Mouse (Mus musculus): ENCODE data around the gene Adgrb3. TPM values are rescaled to one million over a fixed set of nuclear protein-coding genes. Genes with fewer than 3 reads are reported as not detected.
A peak's percentile ranks its signal among the peaks of the same experiment; 100 is the strongest.

Gene Adgrb3
- total RNA-seq, 2 experiments from 2014 or later: 105 to 110 TPM

DNA sequence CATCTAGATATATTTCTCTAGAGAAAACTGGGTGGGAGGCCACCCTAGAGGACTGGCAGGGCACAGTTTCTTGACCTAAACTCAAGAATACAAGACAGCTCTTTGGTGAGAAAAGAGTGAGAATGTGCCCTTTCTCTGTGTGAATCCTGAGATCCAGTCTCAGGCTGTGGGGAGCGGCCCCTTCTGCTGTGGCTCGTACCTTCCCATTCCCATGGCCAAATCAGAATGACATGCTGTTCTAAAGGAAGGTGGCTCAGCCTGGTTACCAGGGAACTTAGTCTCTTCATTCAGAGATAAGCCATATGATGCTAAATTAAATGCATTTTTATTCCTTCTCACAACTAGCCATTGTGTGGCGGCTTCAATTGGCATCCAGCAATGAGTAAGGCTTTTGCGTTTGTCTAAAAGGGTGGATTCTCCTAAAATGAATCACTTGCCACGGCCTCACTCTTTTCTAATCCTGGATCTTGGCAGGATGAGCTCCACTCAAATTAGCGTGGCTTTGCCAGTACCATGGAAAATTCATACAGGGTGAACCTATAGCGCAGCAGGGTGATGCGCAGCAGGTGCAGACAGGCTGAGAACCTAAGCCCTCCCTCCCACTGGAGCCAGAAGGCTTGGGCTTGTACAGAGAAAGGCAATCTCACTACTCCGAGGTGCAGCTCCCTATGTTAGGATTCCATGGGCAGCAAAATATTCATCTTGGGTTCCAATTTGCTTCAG, 649.5 kb downstream of the Adgrb3 start:
- peak; percentile 48 to 83 for DNase-seq (ENCODE audit: low spot score in 2 of 2)
- intact Hi-C loops (cut with DNase I): loop anchor here (1.0 kb wide), 1 partner anchor 14 kb away; no protein-coding TSS in a partner anchor

- no peak for DNase-seq (ENCODE audit: low spot score in 2 of 2)
- intact Hi-C loops (cut with DNase I): no loop called here
These were observed 651.0 kb downstream of the Adgrb3 start for GRCm38 (mm10) chr1:25178347-25179130.

- intact Hi-C loops (cut with DNase I): loop anchor here (2.0 to 5.0 kb wide), 3 partner anchors 62 to 80 kb away; no protein-coding TSS in a partner anchor
- DNase-seq (ENCODE audit: low spot score in 2 of 2): peak in 1 of 2 experiments; percentile 50
These were observed 662.4 kb downstream of the Adgrb3 start for GRCm38 (mm10) chr1:25167120-25167519.

- DNase-seq (ENCODE audit: low spot score in 2 of 2): peak; percentile 69 to 93
- intact Hi-C loops (cut with DNase I): loop anchor here (1.0 to 5.0 kb wide), 4 partner anchors 14 to 79 kb away; no protein-coding TSS in a partner anchor
These were observed 663.3 kb downstream of the Adgrb3 start for GRCm38 (mm10) chr1:25166036-25166796.

DNA sequence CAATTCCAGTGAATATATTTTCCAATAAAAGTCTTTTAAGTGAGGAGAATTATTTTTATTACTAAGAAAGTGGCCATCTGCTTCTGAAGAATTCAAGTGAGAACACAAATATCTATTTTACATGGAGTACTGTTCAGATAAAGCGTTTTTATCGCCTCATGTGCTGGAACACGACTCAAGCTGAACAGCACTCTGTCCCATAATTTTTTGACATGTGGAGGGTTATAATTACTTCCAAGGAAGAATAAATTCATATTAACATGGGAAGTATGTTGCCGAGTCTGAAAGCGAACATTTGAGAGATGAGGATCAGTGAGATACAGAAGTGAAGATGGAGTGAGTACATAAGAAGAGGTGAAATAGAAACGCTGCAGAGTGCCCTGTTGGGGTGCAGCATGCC, 665.9 kb downstream of the Adgrb3 start:
- intact Hi-C loops (cut with DNase I): no loop called here
- DNase-seq (ENCODE audit: low spot score in 2 of 2): peak in 1 of 2 experiments; percentile 54

DNA sequence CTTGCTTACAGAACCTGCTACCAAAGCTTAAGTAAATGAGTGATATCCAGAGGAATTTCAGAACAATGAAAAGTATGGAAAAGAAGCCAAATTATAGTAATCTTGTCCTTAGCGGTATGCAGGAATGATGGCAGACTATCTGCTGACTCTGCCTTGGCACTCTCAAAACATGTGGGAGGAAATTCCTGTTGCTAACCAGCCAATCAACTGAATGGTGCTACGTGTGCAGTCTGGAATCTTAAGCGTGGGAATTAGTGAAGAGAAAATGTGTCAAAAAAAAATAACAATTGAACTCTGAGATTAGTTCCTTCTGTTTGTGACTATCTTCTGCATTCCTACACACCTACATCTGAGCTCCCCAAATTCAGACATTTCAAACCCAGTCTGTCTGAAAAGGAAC, 683.3 kb downstream of the Adgrb3 start:
- intact Hi-C loops (cut with DNase I): no loop called here
- DNase-seq (ENCODE audit: low spot score in 2 of 2): peak; percentile 26 to 86

DNA sequence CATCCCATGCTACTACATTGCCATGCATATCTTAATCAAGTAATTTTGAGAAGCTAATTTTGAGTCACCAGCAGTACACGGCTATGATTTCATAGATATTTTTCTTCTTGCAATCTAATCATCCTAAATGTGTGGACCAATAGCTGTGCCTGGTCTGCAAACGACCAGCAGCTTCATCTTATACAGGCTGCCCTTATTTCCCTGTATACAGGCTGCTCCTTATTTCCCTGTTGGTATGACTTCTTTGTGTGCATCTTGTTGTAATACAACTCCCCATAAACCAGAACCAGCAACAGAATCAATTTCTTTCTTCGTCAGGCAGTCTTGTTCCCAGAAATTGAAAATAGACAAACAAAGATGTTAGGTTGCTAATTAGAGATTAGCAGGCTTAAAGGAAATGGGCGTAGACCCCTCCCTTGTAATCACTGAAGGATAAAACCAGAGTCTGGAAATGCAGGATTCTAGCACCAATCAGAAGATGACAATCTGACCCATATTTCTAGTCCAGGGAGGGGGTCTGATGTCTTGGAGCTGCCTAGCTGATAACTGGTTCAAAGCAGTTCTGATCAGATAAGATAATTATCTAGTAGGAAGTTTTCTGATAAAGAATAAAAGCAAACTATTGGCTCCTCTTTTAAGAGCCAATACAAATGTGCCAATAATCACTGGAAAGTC, 697.2 kb downstream of the Adgrb3 start:
- intact Hi-C loops (cut with DNase I): no loop called here
- DNase-seq (ENCODE audit: low spot score in 2 of 2): no peak

- intact Hi-C loops (cut with DNase I): no loop called here
- no peak for DNase-seq (ENCODE audit: low spot score in 2 of 2)
These were observed 714.0 kb downstream of the Adgrb3 start for GRCm38 (mm10) chr1:25115512-25115911.

- peak; percentile 50 to 85 for DNase-seq (ENCODE audit: low spot score in 2 of 2)
- intact Hi-C loops (cut with DNase I): loop anchor here (10.0 kb wide), 1 partner anchor 717 kb away; the partner anchor contains the start of gene Adgrb3
These were observed 721.9 kb downstream of the Adgrb3 start for GRCm38 (mm10) chr1:25107500-25108101.

DNA sequence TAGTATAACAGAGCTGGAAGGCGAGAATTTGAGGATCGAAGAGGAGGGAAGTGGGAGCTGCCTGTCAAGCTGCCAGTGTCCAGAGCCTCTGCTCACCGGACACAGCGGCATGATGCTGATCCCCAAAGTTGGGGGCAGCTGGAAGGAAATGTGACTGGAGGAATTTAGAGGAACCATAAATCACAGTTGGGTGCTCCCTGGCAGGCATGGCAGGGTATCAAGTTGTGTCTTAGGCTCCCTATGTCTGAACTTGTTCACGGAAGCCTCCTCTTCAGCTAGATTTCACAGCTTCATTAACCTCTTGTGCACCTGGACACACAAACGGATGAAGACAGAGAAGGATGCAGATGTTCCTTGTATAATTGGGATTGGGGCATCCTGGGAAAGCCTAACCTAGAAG, 722.8 kb downstream of the Adgrb3 start:
- DNase-seq (ENCODE audit: low spot score in 2 of 2): no peak
- intact Hi-C loops (cut with DNase I): loop anchor here (10.0 kb wide), 1 partner anchor 718 kb away; the partner anchor contains the start of gene Adgrb3

- intact Hi-C loops (cut with DNase I): loop anchor here (2.0 to 10.0 kb wide), 3 partner anchors 21 to 719 kb away; partner anchors contain the start of gene Adgrb3
- DNase-seq (ENCODE audit: low spot score in 2 of 2): peak; percentile 80 to 98
These were observed 724.1 kb downstream of the Adgrb3 start for GRCm38 (mm10) chr1:25105367-25105766.

DNA sequence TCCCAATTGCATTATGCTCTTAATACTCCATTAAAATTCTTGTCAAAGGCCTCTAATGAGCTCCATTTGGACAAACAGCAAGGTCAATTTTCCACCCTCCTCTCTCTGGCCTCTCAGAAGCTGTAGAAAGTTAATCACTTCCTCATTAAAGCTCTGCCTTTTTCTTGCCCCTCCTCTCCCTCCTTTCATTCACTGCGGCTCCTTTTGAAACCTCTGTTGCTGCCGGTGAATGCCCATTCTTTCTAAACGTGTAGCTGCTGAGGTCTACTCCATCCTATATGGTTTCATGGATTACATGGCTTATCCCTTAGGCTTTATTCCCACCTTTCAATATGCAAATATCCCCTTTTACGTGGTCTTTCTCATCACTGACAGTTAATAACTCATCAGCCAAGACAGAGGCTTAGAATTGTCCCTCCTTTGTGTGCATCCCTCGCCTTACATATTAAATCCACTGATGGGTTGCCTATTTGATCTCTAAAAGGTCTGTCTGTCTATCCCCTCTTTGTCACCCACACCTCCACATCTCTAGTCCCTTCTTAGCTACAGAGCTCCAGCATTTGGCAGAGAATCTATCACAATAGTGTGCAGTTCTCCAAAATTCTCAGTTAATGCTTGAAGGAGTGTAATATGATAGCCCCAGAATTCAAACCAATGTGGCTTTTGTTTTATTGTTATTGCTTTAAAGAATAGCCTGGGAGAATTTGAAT, 741.3 kb downstream of the Adgrb3 start:
- DNase-seq (ENCODE audit: low spot score in 2 of 2): no peak
- intact Hi-C loops (cut with DNase I): loop anchor here (5.0 kb wide), 2 partner anchors 79 to 139 kb away; no protein-coding TSS in a partner anchor

GRCm38 (mm10) chr1:25085616-25086372, 743.7 kb downstream of the Adgrb3 start:
- intact Hi-C loops (cut with DNase I): loop anchor here (2.0 to 5.0 kb wide), 4 partner anchors 19 to 142 kb away; no protein-coding TSS in a partner anchor

DNA sequence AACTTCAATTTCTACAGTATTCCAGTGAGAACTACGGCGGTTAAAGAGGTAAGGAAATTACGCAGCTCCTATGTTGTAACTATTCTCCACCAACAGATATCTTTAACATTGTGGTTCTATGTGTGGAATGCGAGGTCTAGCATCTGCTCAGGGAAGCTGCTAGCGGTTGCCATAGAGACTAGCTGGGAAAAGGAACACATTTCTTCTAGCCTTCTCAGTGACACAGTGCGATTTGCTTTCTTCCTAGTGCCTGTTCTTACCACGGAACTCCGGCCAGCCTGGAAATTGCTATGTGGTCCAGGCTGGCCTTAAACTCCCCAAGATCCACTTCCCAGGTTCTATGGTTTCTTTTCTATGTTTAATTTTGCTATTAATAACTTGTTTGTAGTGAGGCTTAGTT, 747.1 kb downstream of the Adgrb3 start:
- peak; percentile 60 to 92 for DNase-seq (ENCODE audit: low spot score in 2 of 2)

More at GRCm38 (mm10) chr1:25085616-25086372, 743.7 kb downstream of the Adgrb3 start:
- peak; percentile 59 to 77 for DNase-seq (ENCODE audit: low spot score in 2 of 2)

GRCm38 (mm10) chr1:25081265-25081849, 748.1 kb downstream of the Adgrb3 start:
- no peak for DNase-seq (ENCODE audit: low spot score in 2 of 2)
- intact Hi-C loops (cut with DNase I): no loop called here

More for the DNA sequence above, 747.1 kb downstream of the Adgrb3 start:
- intact Hi-C loops (cut with DNase I): no loop called here

DNA sequence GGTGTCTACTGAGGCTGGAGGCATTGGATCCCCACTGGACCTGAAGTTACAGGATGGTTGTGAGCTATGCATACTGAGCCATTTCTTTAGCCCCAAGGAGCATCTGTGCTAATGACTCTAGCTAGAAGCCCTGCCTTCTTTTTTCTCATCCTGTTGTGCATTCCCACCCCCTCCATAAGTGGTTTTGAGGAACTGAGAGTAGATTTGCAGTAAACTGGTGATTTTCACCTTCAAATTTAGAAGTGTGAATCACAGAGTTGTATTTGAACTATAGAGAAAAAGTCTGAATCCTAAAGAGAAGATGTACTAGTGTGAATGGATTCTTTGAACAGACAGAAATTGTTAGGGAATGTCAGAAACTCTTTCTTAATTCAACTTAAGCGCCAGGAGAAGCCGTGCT, 750.1 kb downstream of the Adgrb3 start:
- peak in 1 of 2 experiments; percentile 39 for DNase-seq (ENCODE audit: low spot score in 2 of 2)
- intact Hi-C loops (cut with DNase I): no loop called here

DNA sequence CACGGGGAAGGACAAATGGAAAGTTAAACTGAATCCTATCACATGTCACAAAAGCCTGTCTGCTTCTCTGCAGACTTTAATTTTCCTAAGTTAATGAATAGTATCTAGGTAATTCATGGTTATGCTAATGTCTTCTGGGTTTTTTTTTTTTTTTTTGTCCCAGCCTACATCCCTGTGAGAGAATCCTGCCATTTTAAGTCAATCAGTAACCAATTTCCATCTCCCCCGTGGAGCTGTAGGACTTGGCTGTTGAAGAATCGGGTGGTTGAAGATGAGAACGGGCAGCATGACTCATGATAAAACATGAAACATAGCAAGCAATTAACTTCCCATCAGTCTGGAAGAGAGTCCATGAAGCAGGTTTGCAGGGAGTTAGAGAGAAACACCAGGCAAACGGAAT, 753.6 kb downstream of the Adgrb3 start:
- intact Hi-C loops (cut with DNase I): no loop called here
- DNase-seq (ENCODE audit: low spot score in 2 of 2): peak in 1 of 2 experiments; percentile 48

Measured in left cerebral cortex, postnatal 25 days (tissue).